Mouse (Mus musculus): ENCODE data around the gene March1.

March1 gene

GRCm38 (mm10) chr8:66520576-66520975, 902.9 kb downstream of the March1 start:
- DNase-seq (ENCODE audit: low spot score) = no peak

Measured in testis, postnatal 14 days (tissue).